Mouse (Mus musculus): Measurements from ENCODE around the gene Tmem107.

- TF ChIP-seq POLR2A (IDR thresholded peaks at IDR 0.05; ENCODE audit: borderline replicate concordance, insufficient read depth, low read length) (no peak), CTCF (IDR thresholded peaks at IDR 0.05; ENCODE audit: borderline replicate concordance, insufficient read depth, low read depth, low read length) (no peak)
Observed at GRCm38 (mm10) chr11:69085608-69086007, 15.0 kb downstream of the Tmem107 start.

Measured in cerebellum, adult 2 months (tissue).